Mouse (Mus musculus) kidney, adult 2 months (tissue): ENCODE measurements around the gene Sec16b.

ENCODE experiments used
- CTCF ChIP-seq: fragments of 200-500 bp; conservative IDR thresholded peaks from 2 replicates; pipeline ENCODE4 v1.5.1; 2011; ENCODE audit warnings: low read depth, mild to moderate bottlenecking, control low read depth, low read length, moderate library complexity, mixed read lengths; ENCODE audit not compliant: insufficient read depth, insufficient read length
- POLR2A ChIP-seq: fragments of 200-500 bp; IDR thresholded peaks from one replicate; pipeline ENCODE4 v1.6.1; 2011; ENCODE audit warnings: low read depth, low read length, control low read depth

- TF ChIP-seq CTCF (no peak), POLR2A (no peak)
Measured at GRCm38 (mm10) chr1:157462336-157462735, 44.2 kb upstream of the Sec16b start.
